Mouse (Mus musculus) left cerebral cortex, postnatal 14 days (tissue): ENCODE data around the gene Ensa. TPM values are rescaled to one million over a fixed set of nuclear protein-coding genes. Genes with fewer than 3 reads are reported as not detected.
A peak's percentile ranks its signal among the peaks of the same experiment; 100 is the strongest.
"Not testable (repeated sequence)": the region's sequence is repeated elsewhere in the genome, so short reads cannot be mapped to it uniquely, and the experiment has no call there.

Source experiments
- DNase-seq, 2 experiments: peaks; one replicate each; pipeline ENCODE4 v3.0.0; 2021 to 2022; ENCODE audit warnings: low spot score in 2 of 2, mixed read lengths in 1 of 2
- intact Hi-C: fragments of 180-260 bp; cut with DNase I; formaldehyde crosslinking; loops from one replicate; pipeline ENCODE4 v1.15.1; 2025
- total RNA-seq, 2 experiments: library from RNA; stranded (reverse); gene quantifications; 2 replicates each; pipeline ENCODE4 v1.2.3; 2021

Gene Ensa
- total RNA-seq, 2 experiments from 2014 or later: 332 to 337 TPM

- no peak for DNase-seq
- intact Hi-C loops: no loop called here
Measured at GRCm38 (mm10) chr3:95659948-95660347, 35.2 kb downstream of the Ensa start.

- no peak for DNase-seq
- intact Hi-C loops: no loop called here
Measured at GRCm38 (mm10) chr3:95660788-95661478, 36.1 kb downstream of the Ensa start.

GRCm38 (mm10) chr3:95661945-95662715 is 37.3 kb downstream of the Ensa start:
- DNase-seq: no peak
- intact Hi-C loops: no loop called here

- intact Hi-C loops: no loop called here
- DNase-seq: no peak
Measured at GRCm38 (mm10) chr3:95662724-95663449, 38.1 kb downstream of the Ensa start.

GRCm38 (mm10) chr3:95663486-95663885 is 38.7 kb downstream of the Ensa start:
- DNase-seq: no peak
- intact Hi-C loops: no loop called here

- DNase-seq: no peak
- intact Hi-C loops: no loop called here
Measured at GRCm38 (mm10) chr3:95663969-95664608, 39.3 kb downstream of the Ensa start.

GRCm38 (mm10) chr3:95664940-95665352 is 40.2 kb downstream of the Ensa start:
- no peak for DNase-seq
- intact Hi-C loops: no loop called here

GRCm38 (mm10) chr3:95666124-95666844 is 41.5 kb downstream of the Ensa start:
- intact Hi-C loops: no loop called here
- DNase-seq: no peak

- intact Hi-C loops: no loop called here
- no peak for DNase-seq
Measured at GRCm38 (mm10) chr3:95667521-95667920, 42.7 kb downstream of the Ensa start.

GRCm38 (mm10) chr3:95668026-95668425 is 43.2 kb downstream of the Ensa start:
- intact Hi-C loops: no loop called here
- peak in 1 of 2 experiments; percentile 66 for DNase-seq

- DNase-seq: no peak
- intact Hi-C loops: no loop called here
Measured at GRCm38 (mm10) chr3:95668589-95669308, 44.0 kb downstream of the Ensa start.

- intact Hi-C loops: no loop called here
Measured at GRCm38 (mm10) chr3:95669309-95669665, 44.5 kb downstream of the Ensa start.

GRCm38 (mm10) chr3:95670419-95670818 is 45.6 kb downstream of the Ensa start:
- intact Hi-C loops, DNase-seq: not testable (repeated sequence)

More at GRCm38 (mm10) chr3:95669309-95669665, 44.5 kb downstream of the Ensa start:
- DNase-seq: no peak

GRCm38 (mm10) chr3:95671201-95671600 is 46.4 kb downstream of the Ensa start:
- intact Hi-C loops: no loop called here

GRCm38 (mm10) chr3:95672461-95672860 is 47.7 kb downstream of the Ensa start:
- DNase-seq: peak in 1 of 2 experiments; percentile 50
- intact Hi-C loops: no loop called here

More at GRCm38 (mm10) chr3:95671201-95671600, 46.4 kb downstream of the Ensa start:
- no peak for DNase-seq

- DNase-seq: no peak
- intact Hi-C loops: no loop called here
Measured at GRCm38 (mm10) chr3:95672861-95673706, 48.3 kb downstream of the Ensa start.

- intact Hi-C loops: no loop called here
- no peak for DNase-seq
Measured at GRCm38 (mm10) chr3:95673707-95674211, 49.0 kb downstream of the Ensa start.
